Mouse (Mus musculus): ENCODE measurements around the gene Epha2. TPM values are rescaled to one million over a fixed set of nuclear protein-coding genes. Genes with fewer than 3 reads are reported as not detected.

Gene Epha2
- 0.85 and 1.2 TPM in 2 replicates for polyA plus RNA-seq (2012; ENCODE audit: low replicate concordance)

GRCm38 (mm10) chr4:141301116-141301553, at the start of gene Epha2:
Gene Epha2, plus strand, starts transcription at chr4:141301240.

GRCm38 (mm10) chr4:141367997-141368791, 67.2 kb downstream of the Epha2 start, which contains the start of gene Fam131c:
Gene Fam131c, plus strand, starts transcription at chr4:141368220.

Other genes with a start within 250 kb of the Epha2 start
- gene Crocc, start 240.7 kb upstream of the Epha2 start, polyA plus RNA-seq (2012; ENCODE audit: low replicate concordance) = 12.5 and 24.7 TPM in 2 replicates
- gene Necap2, start 222.9 kb upstream of the Epha2 start, polyA plus RNA-seq (2012; ENCODE audit: low replicate concordance) = 133 and 149 TPM in 2 replicates
- not detected in 2 replicates for gene Spata21, start 212.9 kb upstream of the Epha2 start, polyA plus RNA-seq (2012; ENCODE audit: low replicate concordance)
- gene Szrd1, start 161.5 kb upstream of the Epha2 start, polyA plus RNA-seq (2012; ENCODE audit: low replicate concordance) = 131 and 150 TPM in 2 replicates
- gene Fbxo42, start 153.3 kb upstream of the Epha2 start, polyA plus RNA-seq (2012; ENCODE audit: low replicate concordance) = 14.4 and 15.2 TPM in 2 replicates
- gene Rsg1, start 87.3 kb upstream of the Epha2 start, polyA plus RNA-seq (2012; ENCODE audit: low replicate concordance) = 0.49 and 0.60 TPM in 2 replicates
- 0.35 TPM in 1 of 2 replicates, not detected in the other for gene Arhgef19, start 61.7 kb upstream of the Epha2 start, polyA plus RNA-seq (2012; ENCODE audit: low replicate concordance)
- gene Fam131c, start 67.0 kb downstream of the Epha2 start, polyA plus RNA-seq (2012; ENCODE audit: low replicate concordance) = not detected in 2 replicates
- gene Clcnka, start 97.5 kb downstream of the Epha2 start, polyA plus RNA-seq (2012; ENCODE audit: low replicate concordance) = not detected in 2 replicates
- gene Clcnkb, start 114.8 kb downstream of the Epha2 start, polyA plus RNA-seq (2012; ENCODE audit: low replicate concordance) = not detected in 2 replicates
- gene Hspb7, start 119.5 kb downstream of the Epha2 start, polyA plus RNA-seq (2012; ENCODE audit: low replicate concordance) = 0.07 TPM in 1 of 2 replicates, not detected in the other
- gene Srarp, start 134.9 kb downstream of the Epha2 start, polyA plus RNA-seq (2012; ENCODE audit: low replicate concordance) = not detected in 2 replicates
- 36.6 and 45.4 TPM in 2 replicates for gene Zbtb17, start 143.4 kb downstream of the Epha2 start, polyA plus RNA-seq (2012; ENCODE audit: low replicate concordance)
- gene Spen, start 237.4 kb downstream of the Epha2 start, polyA plus RNA-seq (2012; ENCODE audit: low replicate concordance) = 137 and 294 TPM in 2 replicates

Data from hematopoietic multipotent progenitor cell, adult 10-12 weeks (in vitro differentiated cells).